Mouse (Mus musculus) lung, postnatal 0 days (tissue): ENCODE data around the gene Tceal7.

Experiments
- CTCF ChIP-seq: IDR thresholded peaks from 2 replicates; pipeline ENCODE4 v1.5.1; 2016; ENCODE audit warnings: antibody characterized with exemption, mild to moderate bottlenecking
- EP300 ChIP-seq: IDR thresholded peaks from 2 replicates; pipeline ENCODE4 v1.6.1; 2016; ENCODE audit warnings: antibody characterized with exemption, mild to moderate bottlenecking, control low read depth

DNA sequence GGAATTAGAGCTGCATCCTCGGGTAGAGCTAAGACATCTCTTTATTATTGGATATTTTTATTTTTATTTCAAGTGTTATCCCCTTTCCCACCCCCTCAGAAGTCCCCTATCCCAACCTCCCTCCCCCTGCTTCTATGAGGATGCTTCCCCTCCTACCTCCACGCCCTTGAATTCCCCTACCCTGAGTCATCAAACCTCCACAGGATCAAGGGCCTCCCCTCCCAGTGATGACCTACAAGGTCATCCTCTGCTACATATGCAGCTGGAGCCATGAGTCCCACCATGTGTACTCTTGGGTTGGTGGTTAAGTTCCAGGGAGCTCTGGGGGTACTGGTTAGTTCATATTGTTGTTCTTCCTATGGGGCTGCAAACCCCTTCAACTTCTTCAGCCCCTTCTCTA, 1.2 kb upstream of the Tceal7 start:
- TF ChIP-seq CTCF (no peak), EP300 (no peak)
